Mouse (Mus musculus): ENCODE data around the gene Rtn4r.

GRCm38 (mm10) chr16:18125131-18125530, 2.3 kb upstream of the Rtn4r start:
- TF ChIP-seq CTCF (IDR thresholded peaks at IDR 0.05 in 2 of 3, conservative IDR thresholded peaks at IDR 0.05 in 1 of 3; ENCODE audit: control insufficient read depth in 1 of 3, insufficient read depth in 1 of 3, low read depth in 2 of 3, low read length in 3 of 3, poor library complexity in 1 of 3, severe bottlenecking in 1 of 3) (no peak), SIN3A (IDR thresholded peaks at IDR 0.05; ENCODE audit: low read length) (no peak), USF2 (IDR thresholded peaks at IDR 0.05; ENCODE audit: borderline replicate concordance in 1 of 2, insufficient read depth in 1 of 2, low read depth in 1 of 2, low read length in 2 of 2) (no peak), POLR2A (IDR thresholded peaks at IDR 0.05; ENCODE audit: control insufficient read depth in 1 of 2, insufficient read depth in 1 of 2, low read depth in 1 of 2, low read length in 2 of 2, poor library complexity in 1 of 2) (no peak), GATA1 (IDR thresholded peaks at IDR 0.05; ENCODE audit: low read depth, low read length) (no peak), ZC3H11A (IDR thresholded peaks at IDR 0.05; ENCODE audit: low read depth, low read length) (no peak), BHLHE40 (IDR thresholded peaks at IDR 0.05; ENCODE audit: borderline replicate concordance, low read depth, low read length) (no peak), MAX (IDR thresholded peaks at IDR 0.05; ENCODE audit: low read length) (no peak)
